Mouse (Mus musculus) hindbrain, embryonic 11.5 days (tissue): ENCODE measurements around the gene 1700029H14Rik. TPM values are rescaled to one million over a fixed set of nuclear protein-coding genes. Genes with fewer than 3 reads are reported as not detected.

ENCODE experiments used
- ATAC-seq: fragments of 200-750 bp; cut with Nextera tagmentation; 2 replicates; pipeline ENCODE4 v1.8.0; 2017; ENCODE audit warnings: mild to moderate bottlenecking, moderate TSS enrichment, moderate library complexity; ENCODE audit not compliant: low FRiP score
- DNase-seq: peaks from one replicate; pipeline ENCODE4 v3.0.0-alpha.2; 2015; ENCODE audit warnings: low spot score
- H3K27ac ChIP-seq: fragments of 300-500 bp; sonication (generic); 2 replicates; pipeline ENCODE4 v1.5.1; 2014; ENCODE audit warnings: mild to moderate bottlenecking, low read depth, low read length
- H3K27me3 ChIP-seq: fragments of 300-500 bp; sonication (generic); 2 replicates; pipeline ENCODE4 v1.6.1; 2014; ENCODE audit warnings: mild to moderate bottlenecking, low read length, moderate library complexity, mixed read lengths; ENCODE audit not compliant: control insufficient read depth, insufficient read depth
- H3K36me3 ChIP-seq: fragments of 300-500 bp; sonication (generic); 2 replicates; pipeline ENCODE4 v1.6.1; 2014; ENCODE audit warnings: mild to moderate bottlenecking, low read length, moderate library complexity, mixed read lengths; ENCODE audit not compliant: control insufficient read depth, insufficient read depth
- H3K4me1 ChIP-seq: fragments of 300-500 bp; sonication (generic); replicated peaks from 2 replicates; pipeline ENCODE4 v1.6.1; 2014; ENCODE audit warnings: low read length, mixed read lengths; ENCODE audit not compliant: control insufficient read depth, insufficient read depth
- H3K4me2 ChIP-seq: fragments of 300-500 bp; sonication (generic); replicated peaks from 2 replicates; pipeline ENCODE4 v1.6.1; 2014; ENCODE audit warnings: mild to moderate bottlenecking, low read depth, low read length
- H3K4me3 ChIP-seq: fragments of 300-500 bp; sonication (generic); 2 replicates; pipeline ENCODE4 v1.5.1; 2014; ENCODE audit warnings: low read depth, low read length
- H3K9ac ChIP-seq: fragments of 300-500 bp; sonication (generic); 2 replicates; pipeline ENCODE4 v1.6.1; 2014; ENCODE audit warnings: low read depth, low read length
- H3K9me3 ChIP-seq: fragments of 300-500 bp; sonication (generic); 2 replicates; pipeline ENCODE4 v1.6.1; 2016; ENCODE audit warnings: low read length; ENCODE audit not compliant: control insufficient read depth
- WGBS: fragments of 180-500 bp; shearing (Covaris S2); extraction: QIAGEN DNeasy Blood & Tissue Kit; methylation state at CpG from one replicate; pipeline ENCODE4 v1.1.7; 2014; 5-methylcytosine and 5-hydroxymethylcytosine counted together
- polyA plus RNA-seq: library from polyadenylated mRNA; unstranded; fragments of >200 nt; fragmentation: Nextera tagmentation; extraction: Ambion mirVana; gene quantifications from 2 replicates; pipeline ENCODE4 v1.2.1, GENCODE M21; 2014

Gene 1700029H14Rik
- polyA plus RNA-seq, 1 experiment from 2014 or later, result not detected

DNA sequence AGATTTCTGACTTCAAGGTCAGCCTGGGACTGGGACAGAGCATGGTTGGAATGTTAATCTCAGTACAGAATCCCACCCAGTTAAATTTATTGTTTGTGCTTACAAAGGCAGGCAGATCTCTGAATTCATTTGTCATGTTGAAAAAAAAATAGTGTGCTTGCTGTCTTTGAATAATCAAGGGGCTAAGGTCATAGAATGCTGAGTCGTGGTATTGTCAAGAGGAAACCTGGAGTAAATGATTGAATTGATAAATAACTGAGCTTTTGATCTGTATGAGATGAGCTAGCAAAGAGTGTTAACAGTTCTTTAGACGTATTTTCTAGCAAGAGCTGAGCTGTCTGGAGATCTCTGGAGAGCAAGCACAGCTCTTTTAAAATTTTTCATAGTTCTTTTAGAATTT is 25.2 kb downstream of the 1700029H14Rik start:
- Histone ChIP-seq H3K36me3 (no peaks in the 10 kb centered on the region), H3K9ac (no peak overlapping the region), H3K4me3 (no peak overlapping the region), H3K4me2 (no peak overlapping the region), H3K4me1 (no peaks in the 10 kb centered on the region), H3K27ac (no peak overlapping the region), H3K9me3 (no peaks in the 10 kb centered on the region), H3K27me3 (no peaks in the 10 kb centered on the region)
- ATAC-seq, result no peak
- DNase-seq, result no peak
- 34% methylated on average over 2 of the region's 2 CpGs for WGBS

- 87% methylated on average over 8 of the region's 8 CpGs for WGBS
- ATAC-seq, result no peak
- no peak overlapping the region for H3K27ac ChIP-seq
Observed at GRCm38 (mm10) chr8:13533123-13533522, 29.1 kb downstream of the 1700029H14Rik start.

GRCm38 (mm10) chr8:13531602-13532171 is 30.6 kb downstream of the 1700029H14Rik start:
- DNase-seq (no peak), ATAC-seq (no peak)
- no peak overlapping the region for H3K27ac ChIP-seq
- no peaks in the 10 kb centered on the region; the same call in 1 of the 2 replicates for H3K9me3 ChIP-seq
- no peaks in the 10 kb centered on the region for H3K27me3 ChIP-seq
- 74% methylated on average over 9 of the region's 9 CpGs for WGBS
- H3K9ac ChIP-seq, result no peak overlapping the region
- H3K4me1 ChIP-seq, result no peaks in the 10 kb centered on the region
- H3K4me2 ChIP-seq, result no peak overlapping the region
- H3K36me3 ChIP-seq, result no peaks in the 10 kb centered on the region
- H3K4me3 ChIP-seq, result no peak overlapping the region

More at GRCm38 (mm10) chr8:13533123-13533522, 29.1 kb downstream of the 1700029H14Rik start:
- H3K27me3 ChIP-seq, result no peaks in the 10 kb centered on the region
- no peaks in the 10 kb centered on the region for H3K4me1 ChIP-seq
- no peaks in the 10 kb centered on the region for H3K36me3 ChIP-seq
- no peak overlapping the region for H3K9ac ChIP-seq
- no peak overlapping the region for H3K4me3 ChIP-seq
- no peak for DNase-seq
- H3K9me3 ChIP-seq, result no peaks in the 10 kb centered on the region
- no peak overlapping the region for H3K4me2 ChIP-seq

DNA sequence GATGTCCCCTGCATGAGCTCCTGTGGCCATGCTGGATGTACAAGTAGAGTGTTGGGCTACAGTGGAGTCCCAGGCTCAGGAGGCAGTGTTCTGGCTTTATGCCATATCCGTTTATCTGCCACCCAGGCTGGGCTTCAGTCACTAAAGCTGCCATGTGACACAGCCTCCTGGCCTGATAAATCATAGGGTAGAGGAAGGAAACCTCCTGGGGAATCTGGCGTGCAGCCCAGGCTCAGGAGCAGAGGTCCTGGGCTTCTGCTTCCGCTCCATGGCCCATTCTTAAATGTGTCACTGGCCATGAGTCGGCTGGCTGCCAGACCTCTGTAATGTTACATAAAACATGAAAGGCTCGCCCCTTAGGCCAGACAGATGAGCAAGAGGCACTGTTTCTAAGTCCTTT is 31.3 kb downstream of the 1700029H14Rik start:
- WGBS, result 66% methylated on average over 5 of the region's 5 CpGs
- no peaks in the 10 kb centered on the region for H3K4me1 ChIP-seq
- no peak for DNase-seq
- no peak for ATAC-seq
- no peaks in the 10 kb centered on the region for H3K27me3 ChIP-seq
- no peak overlapping the region for H3K9ac ChIP-seq
- no peaks in the 10 kb centered on the region for H3K36me3 ChIP-seq
- no peak overlapping the region for H3K27ac ChIP-seq
- H3K9me3 ChIP-seq, result no peaks in the 10 kb centered on the region; the same call in 1 of the 2 replicates
- H3K4me3 ChIP-seq, result no peak overlapping the region
- no peak overlapping the region for H3K4me2 ChIP-seq

DNA sequence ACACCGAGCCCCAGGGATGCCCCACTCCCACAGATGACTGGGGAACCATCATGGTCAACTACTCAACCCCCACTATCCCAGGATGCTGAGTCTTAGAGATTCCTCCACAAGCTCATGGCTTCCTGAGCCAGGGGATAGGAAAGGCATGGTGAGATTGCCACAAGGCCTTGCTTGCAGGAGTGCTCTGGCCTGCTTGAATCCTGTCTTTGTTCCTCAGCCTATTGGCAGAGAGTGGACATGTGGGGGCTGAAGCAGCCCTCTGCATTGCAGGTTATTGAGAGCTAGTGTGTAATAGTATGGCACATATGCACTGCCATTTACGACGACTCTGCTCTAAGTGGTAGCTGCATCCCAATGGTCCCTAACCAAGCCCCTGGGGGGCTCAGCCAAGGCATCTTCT is 31.9 kb downstream of the 1700029H14Rik start:
- H3K4me2 ChIP-seq, result no peak overlapping the region
- ATAC-seq (no peak), DNase-seq (no peak)
- H3K27me3 ChIP-seq, result no peaks in the 10 kb centered on the region
- WGBS, result 90% methylated on average over 3 of the region's 3 CpGs
- H3K36me3 ChIP-seq, result no peaks in the 10 kb centered on the region
- no peak overlapping the region for H3K27ac ChIP-seq
- H3K4me3 ChIP-seq, result no peak overlapping the region
- no peak overlapping the region for H3K9ac ChIP-seq
- H3K9me3 ChIP-seq, result no peaks in the 10 kb centered on the region; the same call in 1 of the 2 replicates
- no peaks in the 10 kb centered on the region for H3K4me1 ChIP-seq

DNA sequence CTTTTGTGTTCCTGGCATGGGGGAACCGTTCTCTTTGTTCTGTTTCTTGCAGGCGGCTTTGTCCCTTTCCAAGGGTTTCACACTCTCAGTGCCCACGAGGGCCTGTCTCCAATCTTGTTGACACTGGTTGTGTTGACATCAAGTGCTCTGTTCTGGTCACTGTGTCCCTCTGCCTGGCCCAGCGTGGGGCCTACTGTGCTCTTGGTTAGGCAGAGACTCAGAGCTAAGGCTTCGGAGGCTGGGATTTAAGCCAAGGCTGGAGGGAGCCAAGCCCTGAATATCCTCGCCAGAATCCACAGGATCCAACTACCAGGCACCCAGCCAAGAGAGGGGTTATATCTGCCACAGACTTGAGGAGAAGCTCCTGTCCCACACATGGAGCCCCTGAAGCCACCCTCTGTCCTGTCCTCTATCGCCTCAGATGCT is 32.4 kb downstream of the 1700029H14Rik start:
- no peak overlapping the region for H3K27ac ChIP-seq
- ATAC-seq (no peak), DNase-seq (no peak)
- H3K9ac ChIP-seq, result no peak overlapping the region
- H3K4me1 ChIP-seq, result no peaks in the 10 kb centered on the region
- H3K27me3 ChIP-seq, result no peaks in the 10 kb centered on the region
- H3K4me3 ChIP-seq, result no peak overlapping the region
- H3K4me2 ChIP-seq, result no peak overlapping the region
- no peaks in the 10 kb centered on the region; the same call in 1 of the 2 replicates for H3K9me3 ChIP-seq
- no peaks in the 10 kb centered on the region for H3K36me3 ChIP-seq
- WGBS, result 81% methylated on average over 7 of the region's 7 CpGs

- Histone ChIP-seq H3K27ac (no peak overlapping the region), H3K4me3 (no peak overlapping the region), H3K36me3 (no peaks in the 10 kb centered on the region), H3K4me1 (no peaks in the 10 kb centered on the region), H3K4me2 (no peak overlapping the region), H3K27me3 (no peaks in the 10 kb centered on the region), H3K9ac (no peak overlapping the region), H3K9me3 (no peaks in the 10 kb centered on the region; the same call in 1 of the 2 replicates)
- ATAC-seq, result no peak
- 66% methylated on average over 15 of the region's 15 CpGs for WGBS
- DNase-seq, result no peak
Observed at GRCm38 (mm10) chr8:13529011-13529840, 33.0 kb downstream of the 1700029H14Rik start.

GRCm38 (mm10) chr8:13521392-13521791 is 40.9 kb downstream of the 1700029H14Rik start:
- no peaks in the 10 kb centered on the region for H3K27me3 ChIP-seq
- no peaks in the 10 kb centered on the region for H3K36me3 ChIP-seq
- no peaks in the 10 kb centered on the region for H3K4me1 ChIP-seq
- ATAC-seq, result no peak
- WGBS, result 85% methylated on average over 7 of the region's 7 CpGs
- H3K4me2 ChIP-seq, result no peak overlapping the region
- no peak overlapping the region for H3K4me3 ChIP-seq
- no peak overlapping the region for H3K9ac ChIP-seq
- H3K27ac ChIP-seq, result no peak overlapping the region
- DNase-seq, result no peak
- H3K9me3 ChIP-seq, result no peaks in the 10 kb centered on the region

DNA sequence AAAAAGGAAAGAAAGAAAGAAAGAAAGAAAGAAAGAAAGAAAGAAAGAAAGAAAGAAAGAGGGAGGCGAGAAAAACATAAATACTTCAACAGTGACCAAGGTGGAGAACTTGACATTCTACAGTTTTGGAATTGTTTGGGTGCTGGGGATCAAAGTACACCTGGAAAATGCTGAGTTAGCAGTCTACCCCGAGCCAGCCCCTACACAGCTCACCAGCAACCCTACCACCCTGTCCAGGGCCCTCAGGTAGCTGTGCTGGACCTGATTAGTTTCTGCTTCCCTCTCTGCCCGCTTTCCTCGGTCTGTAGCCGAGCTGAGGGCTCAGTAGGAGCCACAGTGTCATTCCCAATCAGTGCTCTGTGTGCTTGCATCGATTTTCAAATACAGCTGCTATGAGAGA is 41.9 kb downstream of the 1700029H14Rik start:
- WGBS, result 71% methylated on average over 6 of the region's 6 CpGs
- no peak overlapping the region for H3K4me2 ChIP-seq
- no peak for ATAC-seq

More for the DNA sequence above, 41.9 kb downstream of the 1700029H14Rik start:
- Histone ChIP-seq H3K4me3 (no peak overlapping the region), H3K27me3 (no peaks in the 10 kb centered on the region), H3K9me3 (no peaks in the 10 kb centered on the region), H3K4me1 (no peaks in the 10 kb centered on the region), H3K9ac (no peak overlapping the region), H3K27ac (no peak overlapping the region), H3K36me3 (no peaks in the 10 kb centered on the region)
- no peak for DNase-seq
